Mouse (Mus musculus) limb, embryonic 10.5 days (tissue): ENCODE measurements around the gene Bcap29. TPM values are rescaled to one million over a fixed set of nuclear protein-coding genes. Genes with fewer than 3 reads are reported as not detected.
A peak's percentile ranks its signal among the peaks of the same experiment; 100 is the strongest.
"Not testable (repeated sequence)": the region's sequence is repeated elsewhere in the genome, so short reads cannot be mapped to it uniquely, and the experiment has no call there.

ENCODE experiments used
- DNase-seq: peaks from one replicate; pipeline ENCODE4 v3.0.0-alpha.2; 2017; ENCODE audit warnings: low spot score
- H3K27ac ChIP-seq: fragments of 300-500 bp; sonication (generic); 2 replicates; pipeline ENCODE4 v1.5.1; 2016; ENCODE audit warnings: mild to moderate bottlenecking
- H3K27me3 ChIP-seq: fragments of 300-500 bp; sonication (generic); 2 replicates; pipeline ENCODE4 v1.6.1; 2016; ENCODE audit warnings: low read depth, mild to moderate bottlenecking; ENCODE audit not compliant: poor library complexity, severe bottlenecking
- H3K36me3 ChIP-seq: fragments of 300-500 bp; sonication (generic); 2 replicates; pipeline ENCODE4 v1.6.1; 2016; ENCODE audit warnings: mild to moderate bottlenecking, moderate library complexity
- H3K4me1 ChIP-seq: fragments of 300-500 bp; sonication (generic); 2 replicates; pipeline ENCODE4 v1.6.1; 2016
- H3K4me3 ChIP-seq: fragments of 300-500 bp; sonication (generic); 2 replicates; pipeline ENCODE4 v1.5.1; 2016; ENCODE audit warnings: mild to moderate bottlenecking, moderate library complexity
- H3K9me3 ChIP-seq: fragments of 300-500 bp; sonication (generic); replicated peaks from 2 replicates; pipeline ENCODE4 v1.6.1; 2016; ENCODE audit warnings: mild to moderate bottlenecking
- WGBS: fragments of 180-500 bp; shearing (Covaris S2); methylation state at CpG from one replicate; pipeline ENCODE4 v1.1.7; 2016; 5-methylcytosine and 5-hydroxymethylcytosine counted together
- polyA plus RNA-seq: library from polyadenylated mRNA; unstranded; fragments of >200 nt; fragmentation: Nextera tagmentation; extraction: Ambion mirVana; gene quantifications from 2 replicates; pipeline ENCODE4 v1.2.1, GENCODE M21; 2016

The Bcap29 gene
- 32.8 and 33.0 TPM in 2 replicates for polyA plus RNA-seq

DNA sequence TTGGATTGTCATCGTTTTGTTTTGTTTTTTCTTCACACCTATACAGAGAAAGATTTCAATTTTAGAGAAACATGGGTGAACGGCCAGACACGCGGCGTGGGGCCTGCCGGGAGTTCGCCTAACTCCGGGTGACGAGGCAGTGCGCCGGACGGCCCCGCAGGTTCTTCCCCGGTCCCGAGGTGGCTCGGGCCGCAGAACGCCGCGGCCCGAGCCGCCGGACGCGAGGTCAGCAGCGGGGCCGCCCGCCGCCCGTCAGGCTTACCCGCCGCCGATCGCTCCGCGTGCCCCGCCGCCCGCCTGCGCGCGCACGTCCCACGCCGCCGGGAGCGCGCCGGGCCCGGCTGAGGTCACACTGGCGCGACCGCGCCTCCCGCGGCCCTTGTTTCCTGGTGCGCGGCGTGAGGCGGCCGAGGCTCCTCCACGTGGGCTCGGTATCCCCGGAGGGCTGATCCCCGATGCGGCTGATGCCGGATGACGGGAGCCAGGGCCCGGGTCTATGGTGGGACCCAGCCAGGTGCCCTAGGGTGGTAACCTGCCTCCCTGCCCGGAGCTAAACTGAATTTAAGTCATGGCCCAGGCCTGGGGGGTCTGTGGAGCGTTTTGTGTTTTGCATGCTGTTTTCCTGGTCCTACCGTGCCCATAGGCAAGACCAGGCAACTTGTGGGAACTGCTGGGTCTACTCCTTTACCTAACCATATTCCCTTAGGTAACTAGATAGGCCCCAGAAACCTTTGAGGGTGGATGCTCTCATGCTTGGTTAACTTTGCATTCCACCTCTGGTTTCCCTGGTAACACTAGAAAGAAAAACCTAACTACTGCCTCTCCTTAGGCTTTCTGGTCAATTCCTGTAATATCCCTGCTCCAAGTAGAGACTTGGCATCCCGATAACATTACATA is at the start of gene Bcap29:
Gene Bcap29, minus strand, starts transcription at position 316 of the 897 bp plus-strand sequence.
- Histone ChIP-seq H3K27me3 (no peaks in the 10 kb centered on the region), H3K27ac (peak within 1 kb of the TSS; percentile 92), H3K4me1 (peaks cover 17% of the 10 kb centered on the region), H3K36me3 (0 out of 2 replicates have a peak, but pooled peaks cover 5% of the 10 kb centered on the region), H3K9me3 (no peaks in the 10 kb centered on the region), H3K4me3 (peak within 1 kb of the TSS; percentile 64)
- 2% methylated on average over 73 of the region's 73 CpGs for WGBS
- peak; percentile 83 for DNase-seq

DNA sequence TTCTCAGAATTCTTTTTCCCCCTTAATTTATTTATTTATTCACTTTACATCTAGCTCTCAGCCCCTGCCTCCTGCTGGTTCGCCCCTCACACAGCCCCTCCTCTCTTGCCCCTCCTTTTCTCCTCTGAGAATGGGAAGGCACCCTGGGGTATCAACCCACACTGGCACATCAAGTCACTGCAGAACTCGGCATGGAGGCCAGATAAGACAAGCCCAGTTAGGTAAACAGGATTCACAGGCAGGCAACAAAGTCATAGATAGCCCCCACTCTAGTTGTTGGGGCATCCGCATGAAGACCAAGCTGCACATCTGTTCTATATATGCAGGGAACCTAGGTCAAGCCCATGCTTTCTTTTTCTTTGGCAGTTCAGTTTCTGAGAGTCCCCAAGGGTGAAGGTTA is 32.7 kb upstream of the Bcap29 start:
- Histone ChIP-seq H3K36me3 (peaks cover 70% of the 10 kb centered on the region), H3K27ac (no peak overlapping the region), H3K9me3 (no peaks in the 10 kb centered on the region), H3K4me1 (no peaks in the 10 kb centered on the region), H3K4me3 (no peak overlapping the region), H3K27me3 (no peaks in the 10 kb centered on the region)
- WGBS, result 78% methylated on average over 3 of the region's 3 CpGs
- DNase-seq, result no peak

DNA sequence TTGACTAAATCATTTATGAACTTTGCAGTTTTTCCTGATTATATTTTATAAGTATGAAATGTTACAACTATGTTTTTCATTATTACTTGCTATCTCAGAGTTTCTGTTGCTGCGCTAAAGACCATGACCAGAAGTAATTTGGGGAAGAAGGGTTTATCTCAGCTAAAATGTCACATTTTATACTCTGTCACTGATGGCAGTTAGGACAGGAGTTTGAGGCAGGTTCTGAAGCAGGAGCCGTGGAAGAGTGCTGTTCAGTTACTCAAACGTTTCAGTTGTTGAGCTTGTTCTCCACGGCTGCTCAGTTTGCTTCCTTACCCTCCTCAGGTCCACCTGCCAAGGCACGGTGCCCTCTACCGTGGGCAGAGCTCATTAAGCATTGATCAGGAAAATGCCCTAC is 31.5 kb upstream of the Bcap29 start:
- Histone ChIP-seq H3K27me3 (no peaks in the 10 kb centered on the region), H3K4me1 (no peaks in the 10 kb centered on the region), H3K4me3 (no peak overlapping the region), H3K9me3 (no peaks in the 10 kb centered on the region), H3K27ac (no peak overlapping the region), H3K36me3 (peaks cover 67% of the 10 kb centered on the region)
- 83% methylated on average over 6 of the region's 6 CpGs for WGBS
- DNase-seq, result no peak

DNA sequence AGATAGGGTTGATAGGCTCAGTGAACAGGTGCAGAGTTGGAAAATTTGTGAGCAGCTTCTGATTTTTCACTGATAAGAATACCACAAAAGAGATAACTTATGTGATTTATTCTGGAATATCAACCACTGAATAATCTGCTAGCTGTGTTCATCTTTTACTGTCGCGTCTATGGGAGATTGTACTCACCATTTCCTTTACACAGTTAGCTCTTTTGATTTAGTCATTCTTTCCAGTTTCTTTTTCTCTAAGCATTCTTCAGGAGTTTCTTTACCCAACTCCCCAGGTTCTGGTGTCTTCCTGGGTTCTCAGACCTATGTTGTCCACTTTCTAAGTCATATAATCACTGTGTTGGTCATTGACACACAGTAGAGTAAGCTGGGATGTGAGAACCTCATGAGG is 22.4 kb upstream of the Bcap29 start:
- Histone ChIP-seq H3K36me3 (peaks cover 4% of the 10 kb centered on the region), H3K4me3 (no peak overlapping the region), H3K9me3 (no peaks in the 10 kb centered on the region), H3K27ac (no peak overlapping the region), H3K4me1 (peaks cover 14% of the 10 kb centered on the region), H3K27me3 (no peaks in the 10 kb centered on the region)
- WGBS, result 93% methylated on average over 2 of the region's 2 CpGs
- DNase-seq, result no peak

- H3K4me1 ChIP-seq, result peaks cover 14% of the 10 kb centered on the region
- no peaks in the 10 kb centered on the region for H3K9me3 ChIP-seq
- WGBS, result under 1% methylated on average over 29 of the region's 29 CpGs
- H3K4me3 ChIP-seq, result peak overlapping the region; percentile 91
- H3K36me3 ChIP-seq, result peaks cover 6% of the 10 kb centered on the region
- H3K27ac ChIP-seq, result peak overlapping the region; percentile 93
- DNase-seq, result no peak
- H3K27me3 ChIP-seq, result no peaks in the 10 kb centered on the region
Observed at GRCm38 (mm10) chr12:31654965-31655477, 20.6 kb upstream of the Bcap29 start.

DNA sequence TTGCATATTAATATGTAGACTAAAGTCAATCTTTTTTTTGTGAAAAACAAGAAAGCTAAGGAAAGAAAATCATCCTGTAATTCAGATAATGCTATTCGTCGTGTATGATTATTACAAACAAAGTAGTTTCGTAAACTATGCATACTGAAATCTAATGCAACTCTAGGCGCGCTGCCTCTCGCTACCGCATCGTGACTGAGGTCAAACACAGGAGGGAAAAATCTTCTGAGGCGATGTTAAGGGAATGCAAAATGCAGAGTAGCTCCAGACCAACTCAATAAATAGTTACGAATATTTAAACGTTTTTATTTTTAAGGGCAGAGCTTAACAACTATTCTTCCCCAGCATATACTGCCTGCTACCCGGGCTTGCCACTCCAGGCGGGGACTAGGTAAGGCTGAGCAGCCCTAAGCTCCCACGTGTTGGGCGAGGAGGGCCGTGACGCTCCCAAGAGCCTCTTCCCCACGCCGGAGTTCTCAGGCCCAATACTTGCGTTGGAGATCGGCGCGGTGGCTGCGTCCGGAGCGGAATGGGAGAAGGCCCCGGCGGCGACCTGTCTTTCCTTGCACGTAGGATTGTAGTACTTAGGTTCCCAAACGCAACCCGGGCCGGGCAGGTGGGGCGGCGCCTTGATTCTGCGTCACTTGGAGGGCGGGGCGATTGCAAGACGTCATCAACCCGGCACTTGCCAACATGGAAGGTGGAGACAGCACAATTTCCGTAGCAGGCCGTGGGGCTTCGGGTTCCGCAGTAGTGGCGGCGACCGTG is 19.9 kb upstream of the Bcap29 start, which contains the start of the genes Dus4l and Cog5:
Gene Dus4l, minus strand, starts transcription at position 630 of the 768 bp plus-strand sequence.
Gene Cog5, plus strand, starts transcription at position 673 of the 768 bp plus-strand sequence.
- Histone ChIP-seq H3K4me1 (peaks cover 14% of the 10 kb centered on the region), H3K27ac (peak within 1 kb of the TSS; percentile 93), H3K36me3 (peaks cover 12% of the 10 kb centered on the region), H3K9me3 (no peaks in the 10 kb centered on the region), H3K4me3 (peak within 1 kb of the TSS; percentile 91), H3K27me3 (no peaks in the 10 kb centered on the region)
- WGBS, result under 1% methylated on average over 47 of the region's 47 CpGs
- DNase-seq, result peak; percentile 99

DNA sequence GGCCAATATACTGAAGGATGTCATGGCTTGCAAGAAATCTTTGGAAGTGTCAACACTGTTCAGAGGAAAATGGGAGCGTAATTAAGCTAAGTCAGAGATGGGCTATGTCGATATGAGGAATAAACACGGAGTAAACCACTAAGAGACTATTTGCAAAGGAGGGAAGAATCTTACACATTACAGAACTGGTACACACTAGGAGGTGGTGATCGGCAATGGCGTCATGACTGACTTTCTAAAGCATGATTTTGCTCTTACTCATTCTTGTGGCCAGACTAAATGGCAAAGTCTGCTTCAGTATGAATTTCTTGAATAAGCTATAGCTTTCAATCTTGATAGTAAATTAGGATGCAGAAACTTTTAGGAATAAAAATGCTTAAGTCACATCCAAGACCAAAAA is 19.2 kb upstream of the Bcap29 start:
- H3K27ac ChIP-seq, result no peak overlapping the region; the same call in 1 of the 2 replicates
- peaks cover 14% of the 10 kb centered on the region for H3K4me1 ChIP-seq
- H3K4me3 ChIP-seq, result peak overlapping the region; percentile 91
- peaks cover 13% of the 10 kb centered on the region for H3K36me3 ChIP-seq
- H3K27me3 ChIP-seq, result no peaks in the 10 kb centered on the region
- H3K9me3 ChIP-seq, result no peaks in the 10 kb centered on the region
- no peak for DNase-seq
- WGBS, result 82% methylated on average over 5 of the region's 5 CpGs

DNA sequence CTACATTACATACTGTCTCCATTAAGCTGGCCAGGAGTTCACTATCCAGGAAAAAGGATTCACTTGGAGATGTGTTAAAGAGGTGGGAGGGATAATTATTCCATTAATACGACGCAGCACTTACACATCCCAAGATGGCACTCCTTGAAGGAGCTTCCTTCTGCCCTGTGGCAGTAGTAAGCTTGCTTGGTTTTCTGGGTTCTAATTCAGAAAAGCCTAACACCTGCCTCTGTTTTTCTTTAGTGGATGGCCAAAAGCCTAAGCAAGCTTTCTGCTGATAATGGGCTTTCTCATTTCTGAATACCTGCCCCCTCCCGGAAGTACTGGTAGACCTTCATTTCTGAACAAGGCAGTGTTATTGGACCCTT is 766 bp upstream of the Bcap29 start:
- Histone ChIP-seq H3K36me3 (peaks cover 5% of the 10 kb centered on the region), H3K27ac (peak overlapping the region; percentile 92), H3K4me1 (peaks cover 17% of the 10 kb centered on the region), H3K27me3 (no peaks in the 10 kb centered on the region), H3K9me3 (no peaks in the 10 kb centered on the region), H3K4me3 (peak overlapping the region; percentile 64)
- 98% methylated on average over 3 of the region's 3 CpGs for WGBS
- DNase-seq, result no peak

DNA sequence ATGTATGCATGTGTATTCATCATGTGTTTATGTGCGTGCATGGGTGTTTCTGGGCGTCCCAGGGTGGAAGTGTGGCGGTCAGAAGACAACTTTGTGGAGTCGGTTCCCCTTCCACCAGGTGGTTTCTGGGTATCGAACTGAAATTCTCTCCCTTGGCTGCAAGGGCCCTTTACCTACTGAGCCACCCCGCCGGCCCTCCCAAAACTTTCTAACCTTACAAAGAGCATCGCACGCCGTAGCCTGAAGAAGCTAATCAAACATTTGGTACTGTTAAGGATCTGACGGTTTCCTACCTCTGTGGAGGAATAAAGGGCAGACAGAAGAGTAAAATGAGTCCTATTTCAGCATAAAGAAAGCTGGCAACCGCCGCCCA is 502 bp downstream of the Bcap29 start:
- Histone ChIP-seq H3K27me3 (no peaks in the 10 kb centered on the region), H3K27ac (peak overlapping the region; percentile 92), H3K4me3 (peak overlapping the region; percentile 64), H3K9me3 (no peaks in the 10 kb centered on the region), H3K36me3 (0 out of 2 replicates have a peak, but pooled peaks cover 5% of the 10 kb centered on the region), H3K4me1 (peaks cover 17% of the 10 kb centered on the region)
- DNase-seq, result peak; percentile 51
- WGBS, result 15% methylated on average over 13 of the region's 13 CpGs

DNA sequence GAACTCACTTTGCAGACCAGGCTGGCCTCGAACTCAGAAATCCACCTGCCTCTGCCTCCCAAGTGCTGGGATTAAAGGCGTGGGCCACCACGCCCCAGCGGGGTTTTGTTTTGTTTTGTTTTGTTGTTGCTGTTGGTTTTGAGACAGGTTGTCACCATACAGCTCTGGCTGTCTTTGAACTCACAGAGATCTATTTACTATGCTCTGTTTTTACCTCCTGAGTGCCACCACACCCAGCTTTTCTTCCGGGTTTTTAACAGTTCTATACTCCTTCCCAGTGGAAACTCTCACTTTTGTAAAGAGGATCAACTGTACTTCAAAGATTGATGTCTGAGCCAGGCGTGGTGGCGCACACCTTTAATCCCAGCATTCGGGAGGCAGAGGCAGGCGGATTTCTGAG is 6.1 kb downstream of the Bcap29 start:
- H3K4me3 ChIP-seq, H3K9me3 ChIP-seq, H3K27ac ChIP-seq, DNase-seq, H3K27me3 ChIP-seq, H3K4me1 ChIP-seq: not testable (repeated sequence)
- H3K36me3 ChIP-seq, result peaks cover 19% of the 10 kb centered on the region
- 92% methylated on average over 9 of the region's 9 CpGs for WGBS

GRCm38 (mm10) chr12:31625016-31625415 is 9.4 kb downstream of the Bcap29 start:
- Histone ChIP-seq H3K4me3 (no peak overlapping the region), H3K27me3 (no peaks in the 10 kb centered on the region), H3K27ac (no peak overlapping the region), H3K4me1 (no peaks in the 10 kb centered on the region), H3K36me3 (peaks cover 19% of the 10 kb centered on the region), H3K9me3 (no peaks in the 10 kb centered on the region)
- WGBS, result 92% methylated on average over 1 of the region's 1 CpGs
- DNase-seq, result no peak

GRCm38 (mm10) chr12:31620106-31620505 is 14.4 kb downstream of the Bcap29 start:
- DNase-seq, result no peak
- Histone ChIP-seq H3K4me1 (no peaks in the 10 kb centered on the region), H3K4me3 (no peak overlapping the region), H3K27me3 (no peaks in the 10 kb centered on the region), H3K27ac (no peak overlapping the region), H3K9me3 (no peaks in the 10 kb centered on the region), H3K36me3 (peaks cover 17% of the 10 kb centered on the region)
- 82% methylated on average over 8 of the region's 8 CpGs for WGBS

DNA sequence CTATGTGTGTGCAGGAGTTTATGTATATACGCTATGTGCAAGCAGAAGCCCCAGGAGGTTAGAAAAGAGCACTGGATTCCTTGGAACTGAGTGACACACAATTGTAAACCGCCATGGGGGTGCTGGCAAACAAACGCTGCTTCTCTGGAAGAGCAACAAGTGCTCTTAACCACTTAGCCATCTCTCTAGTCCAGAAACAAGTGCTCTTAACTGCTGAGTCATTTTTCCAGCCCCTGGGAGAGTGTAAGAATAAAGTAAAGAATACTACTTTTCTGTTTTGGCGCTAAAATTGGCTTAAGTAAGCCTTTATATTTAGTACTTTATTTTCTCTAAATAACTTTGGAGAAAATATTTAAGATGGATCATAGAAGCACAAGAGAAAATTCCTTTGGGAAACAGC is 21.1 kb downstream of the Bcap29 start:
- H3K27ac ChIP-seq, result no peak overlapping the region
- H3K4me1 ChIP-seq, result no peaks in the 10 kb centered on the region
- DNase-seq, result no peak
- H3K27me3 ChIP-seq, result no peaks in the 10 kb centered on the region
- 78% methylated on average over 4 of the region's 4 CpGs for WGBS
- peaks cover 17% of the 10 kb centered on the region for H3K36me3 ChIP-seq
- H3K4me3 ChIP-seq, result no peak overlapping the region
- H3K9me3 ChIP-seq, result no peaks in the 10 kb centered on the region
